Mouse (Mus musculus) 3134 (cell line): ENCODE measurements around the gene Gpd1.
"Not testable (repeated sequence)": the region's sequence is repeated elsewhere in the genome, so short reads cannot be mapped to it uniquely, and the experiment has no call there.

Experiments used
- DNase-seq: peaks from one replicate; pipeline ENCODE4 v3.0.0-alpha.2; 2011; ENCODE audit warnings: low spot score; ENCODE audit not compliant: insufficient read length; ENCODE audit errors: extremely low read depth

The Gpd1 gene

GRCm38 (mm10) chr15:99767467-99767866 is 50.2 kb downstream of the Gpd1 start:
- DNase-seq, result no peak

GRCm38 (mm10) chr15:99768761-99769160 is 51.4 kb downstream of the Gpd1 start:
- DNase-seq, result no peak

GRCm38 (mm10) chr15:99771004-99771500 is 53.7 kb downstream of the Gpd1 start:
- no peak for DNase-seq

GRCm38 (mm10) chr15:99771601-99772276 is 54.4 kb downstream of the Gpd1 start:
- DNase-seq, result peak; percentile 69

- DNase-seq, result peak; percentile 97
Measured at GRCm38 (mm10) chr15:99772277-99772880, 55.1 kb downstream of the Gpd1 start.

- DNase-seq, result not testable (repeated sequence)
Measured at GRCm38 (mm10) chr15:99772881-99772924, 55.4 kb downstream of the Gpd1 start, which contains the start of gene Cers5. Cers5 (minus strand) TSS chr15:99772885.

GRCm38 (mm10) chr15:99772925-99773324 is 55.6 kb downstream of the Gpd1 start:
- no peak for DNase-seq
